Mouse (Mus musculus) ES-E14 (cell line): Measurements from ENCODE around the gene Med9. TPM values are rescaled to one million over a fixed set of nuclear protein-coding genes. Genes with fewer than 3 reads are reported as not detected.

Experiments used
- DNase-seq: peaks from one replicate; pipeline ENCODE4 v3.0.0-alpha.2; 2013; ENCODE audit warnings: low read depth, low spot score
- H3K27ac ChIP-seq: 2 replicates; pipeline ENCODE4 v1.5.1; 2012; ENCODE audit warnings: low read depth, mild to moderate bottlenecking, low read length, moderate library complexity, mixed read lengths; ENCODE audit not compliant: poor library complexity, insufficient read depth, severe bottlenecking
- H3K36me3 ChIP-seq: 2 replicates; pipeline ENCODE4 v1.6.1; 2012; ENCODE audit warnings: mild to moderate bottlenecking, low read length, moderate library complexity, mixed read lengths; ENCODE audit not compliant: control insufficient read depth, poor library complexity, insufficient read depth, severe bottlenecking
- H3K4me1 ChIP-seq, 2 experiments: fragments of 150-350 bp in 1 of 2; sonication (generic) in 1 of 2; 2 replicates each; pipeline ENCODE4 v1.6.1; 2012; ENCODE audit warnings: low read length in 2 of 2, mild to moderate bottlenecking in 1 of 2, mixed read lengths in 1 of 2; ENCODE audit not compliant: control insufficient read depth in 2 of 2, insufficient read depth in 2 of 2, poor library complexity in 1 of 2
- H3K4me3 ChIP-seq, 2 experiments: fragments of 150-350 bp in 1 of 2; sonication (generic) in 1 of 2; 2 replicates each; pipeline ENCODE4 v1.5.1; 2012; ENCODE audit warnings: low read length in 2 of 2, low read depth in 1 of 2, mild to moderate bottlenecking in 1 of 2, mixed read lengths in 1 of 2; ENCODE audit not compliant: insufficient read depth in 1 of 2, poor library complexity in 1 of 2, severe bottlenecking in 1 of 2
- H3K9ac ChIP-seq: 2 replicates; pipeline ENCODE4 v1.6.1; 2012; ENCODE audit warnings: low read depth, mild to moderate bottlenecking, low read length, mixed read lengths; ENCODE audit not compliant: poor library complexity, insufficient read depth, severe bottlenecking
- H3K9me3 ChIP-seq: fragments of 150-350 bp; sonication (generic); 2 replicates; pipeline ENCODE4 v1.6.1; 2012; ENCODE audit warnings: low read depth, mild to moderate bottlenecking, low read length; ENCODE audit not compliant: control insufficient read depth, insufficient read depth
- CHD2 ChIP-seq: IDR thresholded peaks from 2 replicates; pipeline ENCODE4 v1.6.1; 2014; ENCODE audit warnings: mild to moderate bottlenecking, low read depth, low read length, inconsistent platforms
- HCFC1 ChIP-seq: IDR thresholded peaks from 2 replicates; pipeline ENCODE4 v1.6.1; 2012; ENCODE audit warnings: low read length, inconsistent platforms, borderline replicate concordance; ENCODE audit not compliant: insufficient read depth
- MAFK ChIP-seq: IDR thresholded peaks from 2 replicates; pipeline ENCODE4 v1.6.1; 2014; ENCODE audit warnings: mild to moderate bottlenecking, low read depth, low read length, inconsistent platforms; ENCODE audit not compliant: insufficient read depth
- ZC3H11A ChIP-seq: IDR thresholded peaks from 2 replicates; pipeline ENCODE4 v1.6.1; 2012; ENCODE audit warnings: low read depth, mild to moderate bottlenecking, inconsistent platforms, low read length, borderline replicate concordance
- ZNF384 ChIP-seq: IDR thresholded peaks from 2 replicates; pipeline ENCODE4 v1.6.1; 2012; ENCODE audit warnings: low read depth, low read length, inconsistent platforms
- in situ Hi-C, 2 experiments: fragments of 600-800 bp; cut with MboI; formaldehyde crosslinking; loops; one replicate each; pipeline ENCODE4 v1.15.1; 2025; ENCODE audit warnings: low sequenced_read_pairs in 2 of 2, inconsistent platforms in 1 of 2; ENCODE audit not compliant: unreplicated experiment in 2 of 2
- total RNA-seq: library from RNA; depleted of rRNA; stranded (reverse); fragments of 300-350 nt; gene quantifications from 2 replicates; pipeline ENCODE4 v1.2.3, GENCODE M21; 2012

Med9 gene
- total RNA-seq, 1 experiment: 22.9 TPM

DNA sequence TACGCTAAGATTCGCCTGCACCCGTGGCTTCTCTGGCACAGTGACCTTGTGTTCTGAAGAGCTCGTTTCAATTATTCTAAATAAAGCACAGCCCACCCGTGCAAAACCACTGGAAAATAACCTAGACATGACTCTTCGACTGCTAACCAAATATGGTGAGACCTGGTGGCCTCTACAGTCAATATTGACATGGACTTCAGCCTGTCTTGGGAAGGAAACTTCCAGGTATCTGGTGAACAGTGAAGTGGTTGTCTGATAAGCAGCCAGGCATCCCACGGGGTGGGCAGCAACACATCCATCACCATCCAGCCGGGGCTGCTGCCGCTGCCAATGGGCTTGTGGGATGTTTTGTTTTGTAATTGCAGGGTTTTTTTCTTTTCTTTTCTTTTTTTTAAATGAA lies 46.3 kb downstream of the Med9 start:
- Histone ChIP-seq H3K27ac (no peak overlapping the region), H3K36me3 (no peaks in the 10 kb centered on the region), H3K4me1 (no peaks in the 10 kb centered on the region), H3K4me3 (no peak overlapping the region), H3K9ac (no peak overlapping the region), H3K9me3 (0 out of 2 replicates have a peak, but pooled peaks cover 2% of the 10 kb centered on the region)
- no peak for DNase-seq
- in situ Hi-C loops: no loop called here
- no peak for TF ChIP-seq ZNF384
- no peak for TF ChIP-seq MAFK
- no peak for TF ChIP-seq ZC3H11A
- TF ChIP-seq CHD2: no peak
- no peak for TF ChIP-seq HCFC1

- no peak overlapping the region for H3K27ac ChIP-seq
These were observed 53.4 kb downstream of the Med9 start for GRCm38 (mm10) chr11:60001231-60001980.

DNA sequence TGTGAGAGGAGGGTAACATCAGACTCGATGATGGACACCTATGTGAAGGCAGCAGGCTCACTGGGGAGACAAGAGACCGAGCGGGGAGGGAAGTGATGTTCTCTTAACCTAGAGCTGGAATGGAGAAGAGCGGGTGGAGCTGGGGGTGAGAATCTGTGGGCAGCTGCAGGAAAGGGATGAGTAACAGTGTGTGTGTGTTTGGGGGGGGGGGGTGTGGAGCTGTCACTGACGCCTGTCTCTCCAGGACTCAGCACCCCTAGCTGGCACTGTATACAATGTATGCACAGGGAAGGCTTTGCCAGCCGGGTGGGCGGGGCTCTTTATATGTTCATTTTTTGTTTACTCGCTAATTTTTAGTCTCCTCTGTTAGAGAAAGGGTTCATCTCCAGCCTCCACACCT lies 55.8 kb downstream of the Med9 start:
- in situ Hi-C loops: no loop called here
- no peaks in the 10 kb centered on the region for H3K9me3 ChIP-seq
- H3K27ac ChIP-seq: no peak overlapping the region
- peaks cover 0 to 2% of the 10 kb centered on the region in 2 experiments; a peak in 1 of 4 replicates for H3K4me1 ChIP-seq
- no peak for DNase-seq
- H3K9ac ChIP-seq: no peak overlapping the region
- H3K4me3 ChIP-seq: no peak overlapping the region
- H3K36me3 ChIP-seq: no peaks in the 10 kb centered on the region
- no peak for TF ChIP-seq MAFK

More at GRCm38 (mm10) chr11:60001231-60001980, 53.4 kb downstream of the Med9 start:
- Histone ChIP-seq H3K4me1 (peaks cover 0 to 2% of the 10 kb centered on the region in 2 experiments; a peak in 1 of 4 replicates), H3K36me3 (no peaks in the 10 kb centered on the region), H3K9ac (no peak overlapping the region), H3K4me3 (no peak overlapping the region), H3K9me3 (no peaks in the 10 kb centered on the region)
- TF ChIP-seq ZNF384 (no peak), HCFC1 (no peak), ZC3H11A (no peak)
- in situ Hi-C loops: no loop called here
- DNase-seq: peak; percentile 19

DNA sequence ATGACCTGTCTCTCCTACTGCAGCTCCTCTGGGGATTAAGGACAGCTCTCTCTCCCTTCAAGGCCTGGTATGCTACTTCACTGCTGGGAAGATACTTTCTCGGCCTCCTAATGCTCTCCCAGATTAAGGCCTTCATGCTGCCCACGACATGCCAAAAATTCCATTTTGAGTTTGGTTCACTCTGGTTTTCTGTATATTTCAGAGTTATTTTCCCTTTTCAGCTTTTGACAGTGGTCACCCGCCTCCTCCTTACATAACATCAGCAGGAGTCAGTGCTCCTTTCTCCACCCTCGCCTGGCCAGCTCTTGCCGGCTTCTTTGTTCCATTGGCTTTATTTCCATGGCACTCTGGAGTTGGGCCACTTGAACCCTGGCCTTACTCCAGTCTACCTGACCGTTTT lies 56.7 kb downstream of the Med9 start:
- Histone ChIP-seq H3K9me3 (no peaks in the 10 kb centered on the region), H3K4me1 (peaks cover 0 to 2% of the 10 kb centered on the region in 2 experiments; a peak in 1 of 4 replicates), H3K4me3 (no peak overlapping the region), H3K36me3 (no peaks in the 10 kb centered on the region), H3K27ac (no peak overlapping the region), H3K9ac (no peak overlapping the region)
- TF ChIP-seq ZC3H11A (no peak), MAFK (no peak), ZNF384 (no peak), HCFC1 (no peak), CHD2 (no peak)
- in situ Hi-C loops: no loop called here
- no peak for DNase-seq

DNA sequence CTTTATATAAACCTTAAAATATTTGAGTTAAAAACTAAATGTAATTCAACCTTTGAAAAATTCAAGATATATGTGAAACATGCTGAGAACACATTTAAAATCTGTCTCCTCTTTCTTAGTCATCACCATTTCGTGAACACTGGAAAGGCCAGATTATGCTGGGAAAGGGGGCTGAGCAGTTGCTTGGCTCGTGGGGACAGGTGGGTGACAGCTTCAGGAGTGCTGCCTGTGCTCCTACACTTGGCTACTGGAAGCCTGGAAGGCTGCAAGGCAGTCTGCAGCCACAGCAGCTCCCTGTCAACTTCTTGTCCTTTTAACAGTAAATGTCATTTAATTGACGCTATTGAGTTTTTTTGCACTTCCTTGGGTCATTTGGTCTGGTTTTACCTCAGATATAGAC lies 57.9 kb downstream of the Med9 start:
- no peaks in the 10 kb centered on the region for H3K36me3 ChIP-seq
- in situ Hi-C loops: no loop called here
- H3K9ac ChIP-seq: no peak overlapping the region
- peaks cover 0 to 2% of the 10 kb centered on the region in 2 experiments; a peak in 1 of 4 replicates for H3K4me1 ChIP-seq
- H3K4me3 ChIP-seq: no peak overlapping the region
- no peak for DNase-seq
- H3K27ac ChIP-seq: no peak overlapping the region
- TF ChIP-seq ZC3H11A (no peak), MAFK (no peak), HCFC1 (no peak), ZNF384 (no peak), CHD2 (no peak)
- no peaks in the 10 kb centered on the region for H3K9me3 ChIP-seq
